Mouse (Mus musculus) CH12.LX (cell line): Measurements from ENCODE around the gene Cidec. TPM values are rescaled to one million over a fixed set of nuclear protein-coding genes. Genes with fewer than 3 reads are reported as not detected.

ENCODE experiments used
- DNase-seq: peaks from one replicate; pipeline ENCODE4 v3.0.0-alpha.2; 2013; ENCODE audit errors: extremely low read depth
- H3K27ac ChIP-seq: 2 replicates; pipeline ENCODE4 v1.5.1; 2012; ENCODE audit warnings: low read depth, mild to moderate bottlenecking, control low read depth, moderate library complexity; ENCODE audit not compliant: insufficient read depth
- H3K27me3 ChIP-seq: replicated peaks from 2 replicates; pipeline ENCODE3; 2012; ENCODE audit warnings: inconsistent platforms
- H3K36me3 ChIP-seq, 2 experiments: replicated peaks in 1 of 2; 2 replicates each; pipeline versions ENCODE3 to v1.6.1; 2012; ENCODE audit warnings: inconsistent platforms in 1 of 2, low read length in 1 of 2, mild to moderate bottlenecking in 1 of 2, mixed read lengths in 1 of 2, moderate library complexity in 1 of 2; ENCODE audit not compliant: control insufficient read depth in 1 of 2, insufficient read depth in 1 of 2
- H3K4me1 ChIP-seq, 2 experiments: 2 replicates each; pipeline ENCODE4 v1.6.1; 2012; ENCODE audit warnings: inconsistent platforms in 1 of 2, moderate library complexity in 1 of 2; ENCODE audit not compliant: insufficient read depth in 2 of 2, control insufficient read depth in 1 of 2
- H3K4me2 ChIP-seq: 2 replicates; pipeline ENCODE4 v1.6.1; 2012; ENCODE audit warnings: low read depth, mild to moderate bottlenecking, control low read depth; ENCODE audit not compliant: poor library complexity, insufficient read depth, severe bottlenecking
- H3K4me3 ChIP-seq, 3 experiments: fragments of 150-350 bp in 1 of 3; sonication (generic) in 1 of 3; replicated peaks in 1 of 3; 2 replicates each; pipeline versions ENCODE3 to v1.5.1; 2011 to 2012; ENCODE audit warnings: low read depth in 2 of 3, low read length in 2 of 3, mild to moderate bottlenecking in 2 of 3, moderate library complexity in 2 of 3, control low read depth in 1 of 3, improper control_type of control experiment in 1 of 3, inconsistent platforms in 1 of 3, mixed read lengths in 1 of 3; ENCODE audit not compliant: poor library complexity in 1 of 3
- H3K79me2 ChIP-seq: replicated peaks from 2 replicates; pipeline ENCODE4 v1.6.1; 2012; ENCODE audit warnings: mild to moderate bottlenecking, moderate library complexity; ENCODE audit not compliant: control insufficient read depth, poor library complexity, insufficient read depth, severe bottlenecking; ENCODE audit errors: extremely low read depth
- H3K9ac ChIP-seq: 2 replicates; pipeline ENCODE4 v1.6.1; 2012; ENCODE audit warnings: low read depth, mild to moderate bottlenecking, control low read depth, moderate library complexity; ENCODE audit not compliant: insufficient read depth
- H3K9me3 ChIP-seq: replicated peaks from 2 replicates; pipeline ENCODE3; 2012; ENCODE audit warnings: low read length, inconsistent platforms, mixed read lengths
- BHLHE40 ChIP-seq: IDR thresholded peaks from 2 replicates; pipeline ENCODE4 v1.6.1; 2011; ENCODE audit warnings: mild to moderate bottlenecking, low read depth, low read length, improper control_type of control experiment
- CHD1 ChIP-seq: IDR thresholded peaks from 2 replicates; pipeline ENCODE4 v1.6.1; 2012; ENCODE audit warnings: low read depth, low read length, improper control_type of control experiment, inconsistent platforms
- E2F4 ChIP-seq: IDR thresholded peaks from 2 replicates; pipeline ENCODE4 v1.6.1; 2011; ENCODE audit warnings: low read depth, low read length, improper control_type of control experiment; ENCODE audit not compliant: insufficient replicate concordance
- ELF1 ChIP-seq: IDR thresholded peaks from 2 replicates; pipeline ENCODE4 v1.6.1; 2014; ENCODE audit warnings: low read depth, mild to moderate bottlenecking, inconsistent platforms, low read length, improper control_type of control experiment
- EP300 ChIP-seq: IDR thresholded peaks from 2 replicates; pipeline ENCODE4 v1.6.1; 2011; ENCODE audit warnings: low read length, improper control_type of control experiment
- ETS1 ChIP-seq: conservative IDR thresholded peaks from 2 replicates; pipeline ENCODE4 v1.6.1; 2012; ENCODE audit warnings: low read depth, mild to moderate bottlenecking, inconsistent platforms, low read length, improper control_type of control experiment, moderate library complexity
- HCFC1 ChIP-seq: IDR thresholded peaks from 2 replicates; pipeline ENCODE4 v1.6.1; 2012; ENCODE audit warnings: low read depth, mild to moderate bottlenecking, inconsistent platforms, low read length, improper control_type of control experiment
- IRF4 ChIP-seq: IDR thresholded peaks from 2 replicates; pipeline ENCODE4 v1.6.1; 2014; ENCODE audit warnings: low read depth, mild to moderate bottlenecking, inconsistent platforms, low read length, improper control_type of control experiment
- MAFK ChIP-seq: IDR thresholded peaks from 2 replicates; pipeline ENCODE4 v1.6.1; 2011; ENCODE audit warnings: low read length, improper control_type of control experiment; ENCODE audit not compliant: insufficient replicate concordance
- MAX ChIP-seq: IDR thresholded peaks from 2 replicates; pipeline ENCODE4 v1.6.1; 2011; ENCODE audit warnings: low read length, improper control_type of control experiment
- MAZ ChIP-seq: IDR thresholded peaks from 2 replicates; pipeline ENCODE4 v1.6.1; 2012; ENCODE audit warnings: low read depth, mild to moderate bottlenecking, inconsistent platforms, low read length, improper control_type of control experiment, moderate library complexity
- RAD21 ChIP-seq: IDR thresholded peaks from 2 replicates; pipeline ENCODE4 v1.6.1; 2011; ENCODE audit warnings: low read depth, mild to moderate bottlenecking, low read length, improper control_type of control experiment, moderate library complexity
- TBP ChIP-seq: conservative IDR thresholded peaks from 2 replicates; pipeline ENCODE4 v1.6.1; 2011; ENCODE audit warnings: low read depth, low read length, improper control_type of control experiment
- TCF12 ChIP-seq: IDR thresholded peaks from 2 replicates; pipeline ENCODE4 v1.6.1; 2014; ENCODE audit warnings: low read depth, mild to moderate bottlenecking, inconsistent platforms, low read length, improper control_type of control experiment
- UBTF ChIP-seq: IDR thresholded peaks from 2 replicates; pipeline ENCODE4 v1.6.1; 2012; ENCODE audit warnings: low read depth, mild to moderate bottlenecking, inconsistent platforms, low read length, improper control_type of control experiment, moderate library complexity
- USF1 ChIP-seq: IDR thresholded peaks from 2 replicates; pipeline ENCODE4 v1.6.1; 2014; ENCODE audit warnings: low read depth, mild to moderate bottlenecking, inconsistent platforms, low read length, improper control_type of control experiment
- ZC3H11A ChIP-seq: IDR thresholded peaks from 2 replicates; pipeline ENCODE4 v1.6.1; 2012; ENCODE audit warnings: low read depth, mild to moderate bottlenecking, inconsistent platforms, low read length, improper control_type of control experiment
- dilution Hi-C: fragments of 300-500 bp; cut with MboI; formaldehyde crosslinking; loops from 2 replicates; pipeline ENCODE4 v1.14.3; 2020; ENCODE audit warnings: low sequenced_read_pairs; ENCODE audit not compliant: extremely low pct_unique_long_range_greater_than_20kb, extremely low pct_ligation_motif_present
- in situ Hi-C: fragments of 300-500 bp; cut with MboI; formaldehyde crosslinking; loops from 3 replicates; pipeline ENCODE4 v1.14.3; 2019; ENCODE audit warnings: low sequenced_read_pairs, low pct_ligation_motif_present, low pct_unique_long_range_greater_than_20kb, mixed read lengths
- polyA plus RNA-seq: library from polyadenylated mRNA; unstranded; fragments of >175 nt; gene quantifications from 2 replicates; pipeline ENCODE4 v1.2.1, GENCODE M21; 2012; ENCODE audit warnings: low read depth; ENCODE audit not compliant: insufficient read length
- total RNA-seq, 2 experiments: library from RNA; depleted of rRNA; stranded (reverse); fragments of 300-350 nt in 1 of 2; fragments of >200 nt in 1 of 2; gene quantifications; 2 replicates each; pipeline ENCODE4 v1.2.3; 2012 to 2014

Cidec gene
- total and polyA plus RNA-seq, 3 experiments: not detected

- no peak for TF ChIP-seq ELF1
- no peak for TF ChIP-seq HCFC1
- peak; percentile 34 for TF ChIP-seq BHLHE40
- no peak for TF ChIP-seq RAD21
- TF ChIP-seq, all 38 proteins: peak for 7
Measured at GRCm38 (mm10) chr6:113431801-113432200, 3.8 kb downstream of the Cidec start (continued).

DNA sequence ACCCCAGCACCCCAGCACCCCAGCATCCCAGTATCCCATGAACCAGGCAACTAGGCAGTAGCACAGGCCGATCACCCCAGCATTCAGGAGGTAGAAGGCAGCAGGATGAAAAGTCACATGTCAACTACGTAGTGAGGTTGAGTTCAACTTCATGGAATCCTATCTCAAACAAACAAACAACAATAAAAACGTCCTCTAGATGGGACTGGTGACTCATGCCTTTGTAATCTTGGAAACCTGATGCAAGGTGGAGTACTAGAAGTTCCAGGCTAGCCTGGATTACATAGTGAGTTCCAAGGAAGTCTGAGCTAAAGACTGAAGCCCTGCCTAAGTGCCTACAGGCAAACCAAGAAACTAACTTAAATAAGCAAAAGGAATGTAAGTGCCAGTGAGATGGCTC, 4.7 kb downstream of the Cidec start:
- in situ Hi-C loops: no loop called here
- no peaks in the 10 kb centered on the region for H3K79me2 ChIP-seq
- H3K4me1 ChIP-seq: peaks cover 23 to 47% of the 10 kb centered on the region in 2 experiments
- no peak overlapping the region for H3K27ac ChIP-seq
- H3K27me3 ChIP-seq: no peaks in the 10 kb centered on the region
- H3K9me3 ChIP-seq: peaks cover 5% of the 10 kb centered on the region
- dilution Hi-C loops: no loop called here
- H3K4me2 ChIP-seq: no peak overlapping the region
- DNase-seq: no peak
- no peak overlapping the region for H3K9ac ChIP-seq
- TF ChIP-seq UBTF (no peak), MAFK (no peak), E2F4 (no peak), ZC3H11A (no peak), USF1 (no peak), BHLHE40 (no peak), TCF12 (no peak)
- H3K36me3 ChIP-seq: no peaks in the 10 kb centered on the region
- H3K4me3 ChIP-seq: no peak overlapping the region

- Histone ChIP-seq H3K36me3 (no peaks in the 10 kb centered on the region), H3K4me1 (peaks cover 23 to 38% of the 10 kb centered on the region in 2 experiments), H3K4me2 (no peak overlapping the region), H3K9ac (no peak overlapping the region), H3K79me2 (no peaks in the 10 kb centered on the region), H3K4me3 (no peak overlapping the region), H3K27ac (no peak overlapping the region), H3K27me3 (peaks cover 3% of the 10 kb centered on the region), H3K9me3 (peaks cover 5% of the 10 kb centered on the region)
- TF ChIP-seq UBTF: no peak
- dilution Hi-C loops: no loop called here
- DNase-seq: no peak
- in situ Hi-C loops: no loop called here
Measured at GRCm38 (mm10) chr6:113429965-113430364, 5.6 kb downstream of the Cidec start.

DNA sequence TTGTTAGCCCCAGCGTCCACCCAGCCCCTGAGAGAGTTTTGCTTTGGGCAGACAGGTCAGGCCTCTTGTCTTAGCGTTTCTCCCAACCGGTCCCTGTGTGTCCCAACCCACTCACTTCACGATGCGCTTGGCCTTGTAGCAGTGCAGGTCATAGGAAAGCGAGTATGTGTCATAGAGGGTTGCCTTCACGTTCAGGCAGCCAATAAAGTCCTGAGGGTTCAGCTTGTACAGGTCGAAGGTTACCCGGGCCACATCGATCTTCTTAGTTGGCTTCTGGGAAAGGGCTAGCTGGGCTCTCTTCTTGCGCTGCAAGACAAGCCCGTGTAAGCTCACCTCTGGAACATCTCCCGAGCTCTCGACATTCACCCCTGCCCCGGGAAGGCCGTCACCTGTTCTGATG, 7.6 kb downstream of the Cidec start:
- peaks cover 16 to 30% of the 10 kb centered on the region in 2 experiments for H3K4me1 ChIP-seq
- in situ Hi-C loops (no loop called here), dilution Hi-C loops (no loop called here)
- H3K4me2 ChIP-seq: no peak overlapping the region
- H3K4me3 ChIP-seq: no peak overlapping the region
- no peak overlapping the region for H3K9ac ChIP-seq
- H3K79me2 ChIP-seq: no peaks in the 10 kb centered on the region
- no peak overlapping the region for H3K27ac ChIP-seq
- H3K36me3 ChIP-seq: no peaks in the 10 kb centered on the region
- peaks cover 5% of the 10 kb centered on the region for H3K9me3 ChIP-seq
- TF ChIP-seq CHD1: no peak
- TF ChIP-seq MAZ: no peak
- no peak for TF ChIP-seq EP300
- TF ChIP-seq ETS1: no peak
- TF ChIP-seq TBP: no peak
- TF ChIP-seq IRF4: no peak
- no peak for TF ChIP-seq MAX
- no peak for TF ChIP-seq ZC3H11A
- no peak for DNase-seq
- peaks cover 3% of the 10 kb centered on the region for H3K27me3 ChIP-seq
